Mouse (Mus musculus) ovary, postnatal 36 days (tissue): ENCODE data around the gene Rasgef1c.

Experiments
- DNase-seq: peaks from one replicate; pipeline ENCODE4 v3.0.0; 2022; ENCODE audit warnings: low spot score, mixed read lengths

The Rasgef1c gene

GRCm38 (mm10) chr11:50024833-50025720 lies 123.4 kb downstream of the Rasgef1c start, which contains the start of gene Rnf130:
TSS of gene Rnf130 (plus strand) at chr11:50025346.
- DNase-seq: peak; percentile 96

GRCm38 (mm10) chr11:50025721-50026520 lies 124.3 kb downstream of the Rasgef1c start:
- no peak for DNase-seq

GRCm38 (mm10) chr11:50026521-50027090 lies 125.0 kb downstream of the Rasgef1c start:
- no peak for DNase-seq

- DNase-seq: no peak
Observed at GRCm38 (mm10) chr11:50028416-50028815, 126.8 kb downstream of the Rasgef1c start.
